Mouse (Mus musculus) forebrain, embryonic 13.5 days (tissue): Measurements from ENCODE around the gene Kcnj14. TPM values are rescaled to one million over a fixed set of nuclear protein-coding genes. Genes with fewer than 3 reads are reported as not detected.

Experiments
- ATAC-seq: fragments of 200-750 bp; cut with Nextera tagmentation; 2 replicates; pipeline ENCODE4 v1.8.0; 2017
- H3K27ac ChIP-seq: fragments of 300-500 bp; sonication (generic); 2 replicates; pipeline ENCODE4 v1.5.1; 2015; ENCODE audit warnings: inconsistent platforms, mild to moderate bottlenecking, moderate library complexity
- H3K27me3 ChIP-seq: fragments of 300-500 bp; sonication (generic); 2 replicates; pipeline ENCODE4 v1.6.1; 2015; ENCODE audit warnings: mild to moderate bottlenecking, inconsistent platforms
- H3K36me3 ChIP-seq: fragments of 300-500 bp; sonication (generic); 2 replicates; pipeline ENCODE4 v1.6.1; 2015; ENCODE audit warnings: mild to moderate bottlenecking, inconsistent platforms; ENCODE audit not compliant: poor library complexity, severe bottlenecking
- H3K4me1 ChIP-seq: fragments of 300-500 bp; sonication (generic); 2 replicates; pipeline ENCODE4 v1.6.1; 2015; ENCODE audit warnings: inconsistent platforms
- H3K4me2 ChIP-seq: fragments of 300-500 bp; sonication (generic); 2 replicates; pipeline ENCODE4 v1.6.1; 2015; ENCODE audit warnings: inconsistent platforms, mild to moderate bottlenecking, moderate library complexity
- H3K4me3 ChIP-seq: fragments of 300-500 bp; sonication (generic); 2 replicates; pipeline ENCODE4 v1.5.1; 2015; ENCODE audit warnings: mild to moderate bottlenecking, inconsistent platforms
- H3K9ac ChIP-seq: fragments of 300-500 bp; sonication (generic); 2 replicates; pipeline ENCODE4 v1.6.1; 2015; ENCODE audit warnings: mild to moderate bottlenecking, inconsistent platforms
- H3K9me3 ChIP-seq: fragments of 300-500 bp; sonication (generic); replicated peaks from 2 replicates; pipeline ENCODE4 v1.6.1; 2016; ENCODE audit warnings: inconsistent platforms
- WGBS: fragments of 180-500 bp; shearing (Covaris S2); methylation state at CpG from one replicate; pipeline ENCODE4 v1.1.7; 2015; 5-methylcytosine and 5-hydroxymethylcytosine counted together
- polyA plus RNA-seq: library from polyadenylated mRNA; unstranded; fragments of >200 nt; fragmentation: Nextera tagmentation; extraction: Ambion mirVana; gene quantifications from 2 replicates; pipeline ENCODE4 v1.2.1, GENCODE M21; 2015

Kcnj14 gene
- polyA plus RNA-seq, 1 experiment from 2014 or later, result 0.49 TPM

DNA sequence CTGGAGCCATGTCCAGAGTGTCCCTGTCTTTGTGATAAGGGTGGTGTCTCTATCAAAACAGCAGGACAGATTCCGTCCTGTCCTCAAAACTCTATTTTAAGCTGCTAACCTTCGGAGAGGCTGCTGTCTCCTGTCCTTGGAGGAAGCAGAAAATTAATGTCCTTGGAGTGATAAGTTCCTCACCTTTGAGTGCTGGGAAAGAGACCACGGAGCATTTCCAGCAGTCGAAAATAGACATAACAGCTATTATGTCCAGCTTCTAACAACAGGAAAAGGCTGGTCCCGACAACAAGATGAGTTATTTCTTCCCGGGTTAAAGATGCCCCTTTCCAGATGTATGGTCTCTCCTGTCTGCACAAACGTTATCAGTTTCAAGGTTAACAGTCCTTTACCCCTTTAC, 49.3 kb downstream of the Kcnj14 start:
- no peaks in the 10 kb centered on the region for H3K9me3 ChIP-seq
- H3K4me1 ChIP-seq, result peaks cover 9% of the 10 kb centered on the region
- no peak overlapping the region for H3K4me2 ChIP-seq
- no peak overlapping the region for H3K4me3 ChIP-seq
- WGBS, result 87% methylated on average over 7 of the region's 7 CpGs
- H3K27ac ChIP-seq, result no peak overlapping the region
- H3K9ac ChIP-seq, result no peak overlapping the region
- no peak for ATAC-seq
- no peaks in the 10 kb centered on the region for H3K36me3 ChIP-seq
- peaks cover 8% of the 10 kb centered on the region; the same call in 1 of the 2 replicates for H3K27me3 ChIP-seq

- Histone ChIP-seq H3K9ac (no peak overlapping the region), H3K27me3 (peaks cover 5% of the 10 kb centered on the region), H3K9me3 (no peaks in the 10 kb centered on the region), H3K4me2 (no peak overlapping the region), H3K27ac (no peak overlapping the region), H3K4me1 (no peaks in the 10 kb centered on the region), H3K4me3 (no peak overlapping the region), H3K36me3 (no peaks in the 10 kb centered on the region)
- 59% methylated on average over 4 of the region's 4 CpGs for WGBS
- no peak for ATAC-seq
These were observed 53.5 kb downstream of the Kcnj14 start for GRCm38 (mm10) chr7:45771101-45771500.

GRCm38 (mm10) chr7:45770427-45771082, 54.0 kb downstream of the Kcnj14 start:
- H3K27me3 ChIP-seq, result peaks cover 5% of the 10 kb centered on the region
- H3K27ac ChIP-seq, result no peak overlapping the region
- no peaks in the 10 kb centered on the region for H3K4me1 ChIP-seq
- no peak overlapping the region for H3K4me2 ChIP-seq
- 81% methylated on average over 8 of the region's 8 CpGs for WGBS
- no peak for ATAC-seq
- no peaks in the 10 kb centered on the region for H3K9me3 ChIP-seq
- no peaks in the 10 kb centered on the region for H3K36me3 ChIP-seq
- H3K4me3 ChIP-seq, result no peak overlapping the region
- H3K9ac ChIP-seq, result no peak overlapping the region

DNA sequence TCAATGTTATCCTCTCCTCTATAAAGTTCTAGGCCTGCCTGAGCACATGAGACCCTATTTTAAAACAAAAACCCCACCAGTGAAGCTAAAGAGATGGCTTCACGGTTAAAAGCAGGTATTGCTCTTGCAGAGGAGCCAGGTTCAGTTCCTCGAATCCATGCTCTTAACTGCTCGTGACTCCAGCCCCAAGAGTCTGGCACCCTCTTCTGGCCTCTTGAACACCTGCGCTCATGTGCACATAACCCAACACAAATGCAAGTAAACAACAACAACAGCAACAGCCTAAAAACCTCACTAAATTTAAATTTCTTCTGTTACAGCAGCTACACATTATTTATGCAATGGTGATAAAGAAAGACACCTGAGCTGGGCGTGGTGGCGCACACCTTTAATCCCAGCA, 57.1 kb downstream of the Kcnj14 start:
- Histone ChIP-seq H3K4me2 (no peak overlapping the region), H3K36me3 (no peaks in the 10 kb centered on the region), H3K4me3 (no peak overlapping the region), H3K9me3 (no peaks in the 10 kb centered on the region), H3K4me1 (no peaks in the 10 kb centered on the region), H3K27ac (no peak overlapping the region), H3K9ac (no peak overlapping the region), H3K27me3 (no peaks in the 10 kb centered on the region; the same call in 1 of the 2 replicates)
- no peak for ATAC-seq
- WGBS, result 94% methylated on average over 6 of the region's 6 CpGs

- Histone ChIP-seq H3K9ac (no peak overlapping the region), H3K27ac (no peak overlapping the region), H3K4me3 (no peak overlapping the region), H3K27me3 (no peaks in the 10 kb centered on the region; the same call in 1 of the 2 replicates), H3K4me2 (no peak overlapping the region), H3K4me1 (no peaks in the 10 kb centered on the region), H3K9me3 (no peaks in the 10 kb centered on the region), H3K36me3 (no peaks in the 10 kb centered on the region)
- ATAC-seq, result no peak
- WGBS, result 64% methylated on average over 8 of the region's 8 CpGs
These were observed 57.8 kb downstream of the Kcnj14 start for GRCm38 (mm10) chr7:45766764-45767163.

Other genes starting within 250 kb of the Kcnj14 start
- gene Fgf21, start 209.3 kb downstream of the Kcnj14 start, polyA plus RNA-seq, result 0.19 TPM in 1 of 2 replicates, not detected in the other
- gene Fut1, start 207.5 kb downstream of the Kcnj14 start, polyA plus RNA-seq, result not detected in 2 replicates
- gene Izumo1, start 203.0 kb downstream of the Kcnj14 start, polyA plus RNA-seq, result 0.10 TPM in 1 of 2 replicates, not detected in the other
- gene Rasip1, start 197.3 kb downstream of the Kcnj14 start, polyA plus RNA-seq, result 5.7 TPM in 2 replicates
- 1.8 and 3.8 TPM in 2 replicates for gene Mamstr, start 184.8 kb downstream of the Kcnj14 start, polyA plus RNA-seq
- 0.25 TPM in 1 of 2 replicates, not detected in the other for gene Fut2, start 158.4 kb downstream of the Kcnj14 start, polyA plus RNA-seq
- 0.15 TPM in 1 of 2 replicates, not detected in the other for gene Ntn5, start 140.8 kb downstream of the Kcnj14 start, polyA plus RNA-seq
- gene Sec1, start 130.4 kb downstream of the Kcnj14 start, polyA plus RNA-seq, result 0.16 and 0.17 TPM in 2 replicates
- 14.9 and 19.8 TPM in 2 replicates for gene Car11, start 124.9 kb downstream of the Kcnj14 start, polyA plus RNA-seq
- gene Dbp, start 119.7 kb downstream of the Kcnj14 start, polyA plus RNA-seq, result 2.5 and 3.0 TPM in 2 replicates
- gene Rpl18, start 109.3 kb downstream of the Kcnj14 start, polyA plus RNA-seq, result 808 and 823 TPM in 2 replicates
- gene Sphk2, start 106.8 kb downstream of the Kcnj14 start, polyA plus RNA-seq, result 25.3 and 29.7 TPM in 2 replicates
- gene Fam83e, start 103.6 kb downstream of the Kcnj14 start, polyA plus RNA-seq, result 1.3 TPM in 2 replicates
- gene Spaca4, start 99.0 kb downstream of the Kcnj14 start, polyA plus RNA-seq, result not detected in 2 replicates
- 12.4 and 13.1 TPM in 2 replicates for gene Lmtk3, start 41.0 kb downstream of the Kcnj14 start, polyA plus RNA-seq
- 4.1 and 4.4 TPM in 2 replicates for gene Sult2b1, start 40.1 kb downstream of the Kcnj14 start, polyA plus RNA-seq
- 314 and 335 TPM in 2 replicates for gene Cyth2, start 10.2 kb downstream of the Kcnj14 start, polyA plus RNA-seq
- gene Grwd1, start 6.2 kb upstream of the Kcnj14 start, polyA plus RNA-seq, result 49.2 and 53.6 TPM in 2 replicates
- gene Kdelr1, start 48.0 kb upstream of the Kcnj14 start, polyA plus RNA-seq, result 31.6 and 33.9 TPM in 2 replicates
- gene Grin2d, start 53.6 kb upstream of the Kcnj14 start, polyA plus RNA-seq, result 0.48 TPM in 2 replicates
- gene Syngr4, start 71.9 kb upstream of the Kcnj14 start, polyA plus RNA-seq, result 0.62 and 0.92 TPM in 2 replicates
- 3.7 and 4.3 TPM in 2 replicates for gene Tmem143, start 72.2 kb upstream of the Kcnj14 start, polyA plus RNA-seq
- 13.2 and 16.6 TPM in 2 replicates for gene Emp3, start 96.6 kb upstream of the Kcnj14 start, polyA plus RNA-seq
- gene Ccdc114, start 99.3 kb upstream of the Kcnj14 start, polyA plus RNA-seq, result 2.5 and 3.5 TPM in 2 replicates
- 0.13 and 0.28 TPM in 2 replicates for gene Abcc6, start 205.5 kb upstream of the Kcnj14 start, polyA plus RNA-seq
- 30.7 and 32.3 TPM in 2 replicates for gene Nomo1, start 208.9 kb upstream of the Kcnj14 start, polyA plus RNA-seq